Mouse (Mus musculus) megakaryocyte-erythroid progenitor cell, adult 5-6 weeks (primary cell): ENCODE measurements around the gene Dusp23. TPM values are rescaled to one million over a fixed set of nuclear protein-coding genes. Genes with fewer than 3 reads are reported as not detected.
A peak's percentile ranks its signal among the peaks of the same experiment; 100 is the strongest.

ENCODE experiments used
- ATAC-seq: replicated peaks from 2 replicates; pipeline ENCODE4 v1.8.0; 2016; ENCODE audit warnings: mild to moderate bottlenecking, inconsistent platforms; ENCODE audit not compliant: severe bottlenecking, poor library complexity, low FRiP score, low TSS enrichment
- total RNA-seq, 2 experiments: library from RNA; stranded (forward) in 1 of 2; stranded (reverse) in 1 of 2; fragments of 200-1000, 215-1000 nt in 1 of 2; fragments of >200 nt in 1 of 2; fragmentation: Nextera tagmentation in 1 of 2; gene quantifications; 2 replicates each; pipeline ENCODE4 v1.2.3; 2014 to 2017

Gene Dusp23
- total RNA-seq, 2 experiments from 2014 or later, result 1.6 to 8.0 TPM

DNA sequence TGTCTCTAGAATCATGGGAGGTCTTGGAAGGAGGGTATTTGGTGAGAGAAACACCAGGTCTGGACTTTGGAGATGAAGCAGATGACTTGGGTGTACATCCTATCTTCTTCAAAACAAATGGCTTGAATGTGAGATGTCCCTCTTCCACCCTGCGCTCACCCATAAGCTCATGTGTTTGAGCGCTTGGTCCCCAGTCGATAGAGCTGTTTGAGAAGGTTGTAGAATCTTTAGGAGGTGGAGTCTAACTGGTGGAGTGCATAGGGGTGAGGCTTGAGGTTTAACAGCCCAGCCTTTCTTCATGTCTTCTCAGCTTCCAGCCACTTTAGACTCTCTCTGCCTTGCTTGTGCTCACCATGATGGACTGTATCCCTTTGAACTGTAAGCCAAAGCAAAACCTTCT, 6.5 kb downstream of the Dusp23 start:
- no peak for ATAC-seq

DNA sequence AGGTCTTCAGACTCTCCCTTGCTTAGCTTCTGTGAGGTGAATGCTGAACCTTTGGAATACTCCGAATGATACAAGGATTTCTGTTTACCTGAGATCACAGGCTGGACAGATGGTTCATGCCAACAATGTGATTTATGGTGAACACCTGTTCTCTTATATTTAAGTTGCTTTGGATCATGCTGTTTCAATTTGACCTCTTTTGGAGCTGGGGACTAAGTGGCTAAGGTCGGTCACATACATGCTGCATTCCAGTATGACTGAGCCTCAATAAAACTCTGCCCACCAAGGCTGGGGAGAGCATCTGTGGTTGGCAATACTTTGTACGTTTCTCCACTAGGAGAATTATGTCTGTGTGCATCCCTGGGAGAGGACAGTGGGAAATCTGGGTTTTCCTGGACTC, 8.7 kb downstream of the Dusp23 start:
- no peak for ATAC-seq

DNA sequence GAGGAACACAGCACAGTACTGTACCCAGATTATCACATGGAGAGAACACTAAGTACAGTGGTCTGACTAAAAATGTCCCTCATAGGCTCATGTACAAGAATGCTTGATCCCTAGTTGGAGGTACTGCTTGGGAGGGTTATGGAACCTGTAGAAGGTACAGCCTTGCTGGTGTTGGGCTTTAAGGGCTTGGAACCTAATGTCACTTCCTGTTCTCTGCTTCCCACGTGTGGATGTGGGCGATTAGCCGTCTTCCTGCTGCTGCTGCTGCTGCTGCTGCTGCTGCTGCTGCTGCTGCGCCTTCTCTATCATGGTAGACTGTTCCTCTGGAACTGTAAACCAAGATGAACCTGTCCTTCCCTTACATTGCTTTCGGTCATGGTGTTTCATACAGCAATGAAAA, 9.2 kb downstream of the Dusp23 start:
- ATAC-seq, result no peak

DNA sequence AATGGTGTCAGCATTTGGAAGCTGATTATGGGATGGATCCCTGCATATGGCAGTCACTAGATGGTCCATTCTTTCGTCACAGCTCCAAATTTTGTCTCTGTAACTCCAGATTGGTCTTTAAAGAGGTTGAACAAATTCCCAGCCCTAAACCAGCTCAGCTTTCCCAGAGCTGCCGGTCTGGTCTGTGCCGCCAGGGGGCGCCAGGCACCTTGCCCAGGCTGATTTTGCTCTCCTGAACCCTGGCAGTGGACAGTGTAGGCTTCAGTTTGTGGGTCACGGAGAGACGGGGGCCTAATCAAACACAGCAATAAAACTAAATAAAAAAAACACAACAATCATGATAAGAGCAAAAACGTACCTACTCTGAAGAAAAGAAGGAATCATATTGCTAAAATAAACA, 13.5 kb downstream of the Dusp23 start:
- ATAC-seq, result peak; percentile 88

- ATAC-seq, result no peak
Observed at GRCm38 (mm10) chr1:172618141-172618540, 14.6 kb downstream of the Dusp23 start.

- ATAC-seq, result peak; percentile 50; the same call in 1 of the 2 replicates
Observed at GRCm38 (mm10) chr1:172617365-172618076, 15.2 kb downstream of the Dusp23 start.

DNA sequence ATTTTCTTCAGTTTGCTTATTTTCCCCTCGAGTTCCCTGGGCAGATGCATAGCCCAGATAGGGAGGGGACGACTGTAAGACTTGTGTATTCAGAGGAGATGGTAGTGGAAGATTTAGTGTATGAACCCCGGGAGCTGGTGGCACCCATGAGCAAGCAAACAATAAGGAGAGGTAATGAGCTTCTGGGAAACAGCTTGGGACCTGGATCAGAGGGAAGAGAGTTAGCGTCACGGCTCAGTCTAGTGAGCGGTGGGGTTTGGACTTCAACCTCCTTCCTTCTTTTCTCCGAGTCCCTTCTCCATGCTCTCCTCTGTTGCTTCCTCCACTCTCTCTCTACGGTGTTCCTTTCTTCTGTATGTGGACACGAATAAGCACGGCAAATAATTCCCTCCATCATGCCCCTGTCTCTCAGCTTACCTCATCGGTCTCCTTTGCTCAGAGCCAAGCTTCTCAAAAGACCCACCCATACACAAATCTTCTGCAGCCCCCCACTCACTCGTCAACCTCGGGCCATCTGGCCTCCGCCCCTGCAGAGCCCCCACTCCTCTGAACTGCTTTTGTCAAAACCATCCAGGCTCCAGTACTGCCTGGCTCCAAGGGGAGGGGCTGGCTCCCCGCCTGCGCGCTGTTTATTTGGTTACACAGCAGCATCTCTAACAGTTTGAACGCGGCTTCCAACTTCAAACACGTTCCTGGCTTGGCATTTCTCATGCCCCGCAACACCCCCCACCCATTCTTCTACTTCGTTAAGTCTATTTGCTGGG, 16.0 kb downstream of the Dusp23 start:
- no peak for ATAC-seq

DNA sequence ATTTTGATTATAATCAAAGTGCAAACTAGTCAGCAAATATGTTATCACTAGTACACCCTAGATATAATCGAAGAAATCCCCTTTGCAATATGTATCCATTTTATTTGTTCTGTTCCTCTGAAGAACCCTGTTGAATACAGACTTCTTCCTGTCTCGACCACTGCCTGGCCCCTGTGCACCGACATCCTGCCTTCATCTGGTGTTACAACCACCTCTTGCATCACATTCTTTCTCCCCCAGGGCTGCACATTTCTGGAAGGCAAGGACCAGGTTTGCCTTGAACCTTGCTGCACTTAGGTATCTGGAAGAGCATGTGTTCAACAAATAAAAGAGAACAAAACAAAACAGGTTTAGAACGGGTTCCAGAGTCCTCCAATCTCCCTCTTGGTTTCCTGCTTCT, 17.4 kb downstream of the Dusp23 start:
- no peak for ATAC-seq

GRCm38 (mm10) chr1:172614654-172615053, 18.1 kb downstream of the Dusp23 start:
- no peak for ATAC-seq

DNA sequence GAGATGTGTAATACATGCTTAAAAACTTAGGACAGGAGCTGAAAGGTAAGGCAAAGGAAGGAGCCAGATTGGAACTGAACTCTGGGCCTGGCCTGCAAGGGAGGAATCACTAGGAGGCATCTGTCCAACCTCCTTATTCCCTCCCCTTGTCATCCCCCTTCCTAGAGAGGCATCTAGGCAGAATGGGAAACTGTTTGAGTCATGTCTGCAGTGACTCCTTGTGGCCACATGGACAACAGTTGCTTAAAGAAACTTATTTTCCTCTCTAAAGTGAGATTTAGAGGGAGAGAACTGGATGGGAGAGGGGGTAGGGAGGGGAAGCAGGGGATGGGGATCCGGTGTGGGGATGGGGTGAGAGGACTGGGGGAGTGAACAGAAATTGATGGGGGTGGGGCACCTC, 20.0 kb downstream of the Dusp23 start:
- ATAC-seq, result no peak

DNA sequence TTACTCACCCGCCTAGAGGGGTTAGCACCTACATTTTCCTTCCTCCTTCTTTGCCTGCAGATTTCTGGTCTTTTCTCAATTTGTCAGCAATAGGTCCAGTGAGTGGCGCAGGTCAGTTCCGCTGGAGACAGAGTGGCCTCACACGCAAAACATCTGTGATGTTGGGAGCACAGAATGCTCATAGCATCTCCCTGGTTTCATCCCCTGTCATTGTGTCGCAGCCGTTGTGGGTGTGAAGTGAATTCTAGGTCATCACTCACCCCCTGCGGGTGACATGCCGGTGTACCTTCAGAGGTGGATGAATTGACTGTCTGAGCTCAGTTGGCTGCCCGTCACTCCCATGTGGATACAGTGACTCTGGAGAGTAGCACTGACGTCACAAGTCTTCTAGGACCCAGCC, 21.5 kb downstream of the Dusp23 start:
- no peak for ATAC-seq

DNA sequence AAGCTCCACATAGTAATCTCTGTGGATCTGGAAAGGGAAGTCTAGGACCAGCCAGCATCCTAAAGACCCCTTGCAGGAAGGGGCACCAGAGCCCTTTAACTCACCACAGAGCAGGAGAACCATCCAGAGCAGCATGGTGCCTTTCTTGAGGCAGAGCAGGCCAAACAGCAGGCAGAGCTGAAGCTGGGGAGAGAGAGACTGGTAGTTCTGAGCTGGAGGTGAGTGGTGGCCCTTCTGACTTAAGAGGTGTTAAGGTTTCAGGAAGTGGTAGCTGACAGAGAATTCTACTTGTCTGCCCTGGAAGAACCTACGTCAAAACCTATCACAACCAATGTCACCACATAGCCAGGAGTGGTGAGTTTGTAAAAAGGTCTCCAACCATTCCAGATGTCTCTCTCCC, 30.4 kb downstream of the Dusp23 start, which contains the start of gene Fcrl6:
Gene Fcrl6 (minus strand): TSS at position 226 of the 400 bp plus-strand sequence.
- ATAC-seq, result no peak

- ATAC-seq, result peak; percentile 69
Observed at GRCm38 (mm10) chr1:172594495-172594894, 38.3 kb downstream of the Dusp23 start.

GRCm38 (mm10) chr1:172593956-172594355, 38.8 kb downstream of the Dusp23 start:
- ATAC-seq, result no peak

DNA sequence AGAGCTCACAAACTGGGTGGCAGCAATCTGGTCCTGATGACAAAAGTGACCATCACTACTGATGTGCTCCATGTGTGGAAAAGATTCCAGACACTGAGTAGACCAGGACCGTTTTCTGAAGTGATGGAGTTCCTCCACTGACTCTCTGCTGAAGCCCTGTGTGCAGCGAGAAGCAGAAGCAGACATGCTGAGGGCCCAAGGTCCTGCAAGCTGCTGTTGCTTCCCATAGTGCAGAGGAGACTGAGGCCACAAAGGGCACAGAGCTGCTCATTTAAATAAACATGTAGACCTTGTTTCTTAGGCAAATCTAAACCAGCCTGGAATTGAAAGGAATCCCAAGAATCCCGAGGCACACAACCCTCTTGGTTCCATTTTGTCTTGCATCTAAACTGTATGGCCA, 39.4 kb downstream of the Dusp23 start:
- no peak for ATAC-seq

- no peak for ATAC-seq
Observed at GRCm38 (mm10) chr1:172590385-172590784, 42.4 kb downstream of the Dusp23 start, which contains the start of gene Slamf8. Gene Slamf8 (minus strand): TSS chr1:172590568.

GRCm38 (mm10) chr1:172585612-172586567, 46.9 kb downstream of the Dusp23 start:
- ATAC-seq, result no peak

GRCm38 (mm10) chr1:172585026-172585425, 47.7 kb downstream of the Dusp23 start:
- no peak for ATAC-seq

GRCm38 (mm10) chr1:172584271-172584670, 48.5 kb downstream of the Dusp23 start:
- ATAC-seq, result no peak

DNA sequence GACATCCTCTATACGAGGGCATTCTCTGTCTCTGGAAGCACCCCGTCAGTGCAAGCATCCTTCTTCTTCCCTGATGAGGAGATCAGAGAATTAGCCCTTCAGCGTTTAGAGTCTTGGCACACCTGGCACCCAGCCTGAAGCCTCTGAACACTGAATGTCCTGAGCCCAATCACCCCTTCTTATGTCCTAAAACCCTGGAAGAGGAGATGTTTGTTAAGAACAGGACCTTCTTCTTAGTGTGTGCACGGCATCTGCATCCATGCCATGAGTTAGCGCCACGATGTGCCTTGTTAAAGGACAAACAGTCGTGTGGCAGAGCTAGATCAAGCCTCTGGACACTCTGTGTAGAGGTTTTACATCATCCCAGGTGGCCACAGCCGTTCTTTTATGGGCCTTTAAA, 50.3 kb downstream of the Dusp23 start:
- no peak for ATAC-seq
